Comparison of ENCODE assay signal across 17 mouse cellular contexts in the genomic region with DNA sequence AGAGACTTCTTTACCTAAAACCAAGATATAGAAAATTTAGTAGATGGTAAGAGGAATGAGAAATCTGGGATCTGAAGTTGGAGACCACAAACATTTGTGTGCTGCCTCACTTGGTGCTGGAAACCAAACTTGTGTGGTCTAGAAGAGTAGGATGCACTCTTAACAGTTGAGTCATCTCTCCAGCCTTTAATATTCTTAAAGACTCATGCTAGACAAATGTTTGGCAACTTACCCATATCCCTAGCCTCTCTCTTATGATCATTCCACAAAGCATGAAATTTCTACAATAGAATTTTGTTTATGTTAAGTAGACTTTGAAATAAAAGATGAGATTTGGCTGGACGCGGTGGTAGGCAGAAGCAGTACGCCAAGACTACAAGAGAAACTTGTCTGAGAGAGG.
"Had no signal": no experiment of that assay in that cellular context is flagged by ENCODE, and none has a peak within 500 bp of the region (broad histone marks: within the 10 kb centered on the region; RNA-seq: fewer than 3 reads in every experiment).

No protein-coding gene starts in this region.

- H3K4me2 ChIP-seq: lung, embryonic 15.5 days; midbrain, embryonic 13.5 days; neural tube, embryonic 12.5 days; neural tube, embryonic 15.5 days had no signal

- H3K9ac ChIP-seq: liver, embryonic 14.5 days; liver, postnatal 0 days; lung, embryonic 15.5 days; midbrain, embryonic 13.5 days; neural tube, embryonic 12.5 days; neural tube, embryonic 15.5 days had no signal

- H3K4me3 ChIP-seq: left cerebral cortex, adult 2 months; lung, embryonic 15.5 days; megakaryocyte, embryonic 14.5 days; midbrain, embryonic 10.5 days; midbrain, embryonic 13.5 days; neural tube, embryonic 12.5 days; neural tube, embryonic 15.5 days had no signal

- DNase-seq: kidney, adult 18-20 months; kidney, postnatal 36 days; layer of hippocampus, postnatal 36 days; liver, postnatal 0 days; lung, postnatal 36 days; thymus, adult 18-20 months; thymus, postnatal 36 days had no signal

- H3K27ac ChIP-seq: kidney, postnatal 0 days; left cerebral cortex, adult 2 months; liver, embryonic 14.5 days; lung, embryonic 15.5 days; midbrain, embryonic 10.5 days; midbrain, embryonic 13.5 days; neural tube, embryonic 12.5 days; neural tube, embryonic 15.5 days had no signal

- H3K9me3 ChIP-seq: lung, embryonic 15.5 days; megakaryocyte, embryonic 14.5 days; midbrain, embryonic 10.5 days; midbrain, embryonic 13.5 days; neural tube, embryonic 12.5 days; neural tube, embryonic 15.5 days had no signal

- H3K4me1 ChIP-seq: lung, embryonic 15.5 days; megakaryocyte, embryonic 14.5 days; midbrain, embryonic 10.5 days; midbrain, embryonic 13.5 days; neural tube, embryonic 12.5 days; neural tube, embryonic 15.5 days had no signal

- ATAC-seq: liver, postnatal 0 days; midbrain, embryonic 13.5 days; midbrain, embryonic 16.5 days had no signal

- H3K27me3 ChIP-seq: lung, embryonic 15.5 days; megakaryocyte, embryonic 14.5 days; midbrain, embryonic 13.5 days; neural tube, embryonic 12.5 days; neural tube, embryonic 15.5 days had no signal
